Mouse (Mus musculus) stomach, postnatal 0 days (tissue): Measurements from ENCODE around the gene Myl4.

Experiments
- CTCF ChIP-seq: IDR thresholded peaks from 2 replicates; pipeline ENCODE4 v1.5.1; 2016; ENCODE audit warnings: antibody characterized with exemption, low read depth, mild to moderate bottlenecking, moderate library complexity
- EP300 ChIP-seq: optimal IDR thresholded peaks from 2 replicates; pipeline ENCODE3; 2016; ENCODE audit warnings: antibody characterized with exemption

DNA sequence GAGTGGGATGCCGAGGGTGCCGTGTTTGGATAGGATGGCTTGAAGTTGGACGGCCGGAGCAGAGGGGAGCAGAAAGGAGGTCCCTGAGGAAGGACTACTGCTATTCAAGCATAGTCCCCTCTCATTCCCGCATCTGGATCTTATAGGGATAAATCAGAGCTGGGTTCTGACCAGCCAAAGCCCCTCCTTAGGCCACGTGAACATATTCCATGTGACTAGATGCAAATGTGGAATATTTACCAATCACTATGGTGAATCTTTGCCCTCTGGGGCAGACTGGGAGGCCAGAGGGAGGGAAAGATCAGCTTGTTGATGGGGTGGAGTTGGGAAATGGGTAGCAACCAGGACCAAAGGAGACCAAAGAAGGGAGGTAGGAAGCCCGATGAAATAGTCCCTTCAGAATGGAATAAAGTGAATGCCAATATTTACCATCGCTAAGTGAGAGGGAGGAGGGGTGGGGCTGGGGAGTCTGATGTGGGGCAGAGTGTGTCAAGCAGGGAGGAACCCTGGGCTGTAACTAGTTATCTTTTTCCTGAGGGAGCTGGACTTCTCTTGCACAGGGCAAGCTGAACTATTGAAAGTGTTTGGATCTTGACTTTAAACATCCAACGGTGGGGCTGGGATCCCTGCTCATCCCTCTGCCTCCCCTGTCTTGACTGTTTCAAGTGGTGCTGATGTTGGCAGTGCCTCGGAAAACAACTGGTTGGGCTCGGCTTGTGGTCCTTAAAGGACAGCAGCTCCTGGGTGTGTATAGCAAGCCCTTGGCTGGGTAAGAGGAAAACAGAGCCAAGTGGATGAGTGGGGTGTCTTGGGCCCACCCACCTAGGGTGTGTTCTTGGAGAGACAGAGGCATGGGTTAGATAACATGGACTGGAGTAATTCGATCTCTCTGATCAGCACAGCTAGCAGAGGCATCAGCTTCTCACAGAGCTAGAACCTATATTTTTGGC lies 75.3 kb downstream of the Myl4 start:
- TF ChIP-seq CTCF (0 out of 2 replicates have a peak, but pooled peaks have one; percentile 14), EP300 (no peak)
